Mouse (Mus musculus) heart, postnatal 36 days (tissue): ENCODE results near the gene AU040320. TPM values are rescaled to one million over a fixed set of nuclear protein-coding genes. Genes with fewer than 3 reads are reported as not detected.

Experiments
- DNase-seq, 2 experiments: peaks; one replicate each; pipeline ENCODE4 v3.0.0; 2021 to 2022
- intact Hi-C: fragments of 180-260 bp; cut with DNase I; formaldehyde crosslinking; loops from one replicate; pipeline ENCODE4 v1.15.1; 2025
- total RNA-seq, 2 experiments: library from RNA; stranded (reverse); gene quantifications; 2 replicates each; pipeline ENCODE4 v1.2.3; 2021

AU040320 gene
- total RNA-seq, 2 experiments from 2014 or later = 29.4 to 33.5 TPM

- intact Hi-C loops = no loop called here
- no peak for DNase-seq
Observed at GRCm38 (mm10) chr4:126779826-126780775, 26.8 kb downstream of the AU040320 start.

- intact Hi-C loops = no loop called here
- DNase-seq = no peak
Observed at GRCm38 (mm10) chr4:126781871-126782270, 28.5 kb downstream of the AU040320 start.

GRCm38 (mm10) chr4:126782512-126782911 is 29.2 kb downstream of the AU040320 start:
- no peak for DNase-seq
- intact Hi-C loops = no loop called here

GRCm38 (mm10) chr4:126782996-126783395 is 29.7 kb downstream of the AU040320 start:
- intact Hi-C loops = no loop called here
- no peak for DNase-seq

GRCm38 (mm10) chr4:126792341-126793102 is 39.2 kb downstream of the AU040320 start:
- no peak for DNase-seq
- intact Hi-C loops = no loop called here

GRCm38 (mm10) chr4:126802174-126802573 is 48.8 kb downstream of the AU040320 start:
- intact Hi-C loops = no loop called here

GRCm38 (mm10) chr4:126803268-126803873 is 50.0 kb downstream of the AU040320 start:
- peak; percentile 16 to 21 for DNase-seq
- intact Hi-C loops = no loop called here

More at GRCm38 (mm10) chr4:126802174-126802573, 48.8 kb downstream of the AU040320 start:
- DNase-seq = no peak

GRCm38 (mm10) chr4:126805741-126806140 is 52.4 kb downstream of the AU040320 start:
- DNase-seq = no peak
- intact Hi-C loops = no loop called here

- no peak for DNase-seq
- intact Hi-C loops = no loop called here
Observed at GRCm38 (mm10) chr4:126806692-126807427, 53.5 kb downstream of the AU040320 start.

GRCm38 (mm10) chr4:126810566-126810965 is 57.2 kb downstream of the AU040320 start:
- intact Hi-C loops = no loop called here
- no peak for DNase-seq

- no peak for DNase-seq
- intact Hi-C loops = no loop called here
Observed at GRCm38 (mm10) chr4:126813212-126813611, 59.9 kb downstream of the AU040320 start.

- DNase-seq = no peak
- intact Hi-C loops = no loop called here
Observed at GRCm38 (mm10) chr4:126814854-126815253, 61.5 kb downstream of the AU040320 start.

- intact Hi-C loops = no loop called here
- DNase-seq = no peak
Observed at GRCm38 (mm10) chr4:126822891-126823882, 69.8 kb downstream of the AU040320 start.

- no peak for DNase-seq
Observed at GRCm38 (mm10) chr4:126823917-126824316, 70.6 kb downstream of the AU040320 start.

GRCm38 (mm10) chr4:126831122-126831521 is 77.8 kb downstream of the AU040320 start:
- no peak for DNase-seq
- intact Hi-C loops = no loop called here

More at GRCm38 (mm10) chr4:126823917-126824316, 70.6 kb downstream of the AU040320 start:
- intact Hi-C loops = no loop called here

GRCm38 (mm10) chr4:126838799-126839198 is 85.5 kb downstream of the AU040320 start:
- intact Hi-C loops = loop anchor here (2.0 kb wide), 1 partner anchor 284 kb away; no protein-coding TSS in a partner anchor
- DNase-seq = no peak

GRCm38 (mm10) chr4:126839873-126840272 is 86.5 kb downstream of the AU040320 start:
- intact Hi-C loops = loop anchor here (1.0 to 2.0 kb wide), 3 partner anchors 95 to 285 kb away; no protein-coding TSS in a partner anchor
- peak; percentile 82 to 91 for DNase-seq

GRCm38 (mm10) chr4:126840996-126841560 is 87.7 kb downstream of the AU040320 start:
- no peak for DNase-seq
- intact Hi-C loops = loop anchor here (1.0 to 2.0 kb wide), 2 partner anchors 96 to 241 kb away; no protein-coding TSS in a partner anchor
